Mouse (Mus musculus) embryonic facial prominence, embryonic 12.5 days (tissue): ENCODE data around the gene Rgs1. TPM values are rescaled to one million over a fixed set of nuclear protein-coding genes. Genes with fewer than 3 reads are reported as not detected.

Experiments used
- ATAC-seq: fragments of 200-750 bp; cut with Nextera tagmentation; 2 replicates; pipeline ENCODE4 v1.8.0; 2017; ENCODE audit not compliant: insufficient number of reproducible peaks, insufficient read depth, low FRiP score, low TSS enrichment
- H3K27ac ChIP-seq: fragments of 300-500 bp; sonication (generic); 2 replicates; pipeline ENCODE4 v1.5.1; 2016; ENCODE audit warnings: mild to moderate bottlenecking
- H3K27me3 ChIP-seq: fragments of 300-500 bp; sonication (generic); 2 replicates; pipeline ENCODE4 v1.6.1; 2016; ENCODE audit warnings: mild to moderate bottlenecking, moderate library complexity
- H3K36me3 ChIP-seq: fragments of 300-500 bp; sonication (generic); 2 replicates; pipeline ENCODE4 v1.6.1; 2016; ENCODE audit warnings: mild to moderate bottlenecking
- H3K4me1 ChIP-seq: fragments of 300-500 bp; sonication (generic); 2 replicates; pipeline ENCODE4 v1.6.1; 2016
- H3K4me2 ChIP-seq: fragments of 300-500 bp; sonication (generic); replicated peaks from 2 replicates; pipeline ENCODE4 v1.6.1; 2016; ENCODE audit warnings: mild to moderate bottlenecking, moderate library complexity
- H3K4me3 ChIP-seq: fragments of 300-500 bp; sonication (generic); 2 replicates; pipeline ENCODE4 v1.5.1; 2016; ENCODE audit warnings: mild to moderate bottlenecking
- H3K9ac ChIP-seq: fragments of 300-500 bp; sonication (generic); 2 replicates; pipeline ENCODE4 v1.6.1; 2016; ENCODE audit warnings: mild to moderate bottlenecking, moderate library complexity
- H3K9me3 ChIP-seq: fragments of 300-500 bp; sonication (generic); 2 replicates; pipeline ENCODE4 v1.6.1; 2016; ENCODE audit warnings: mild to moderate bottlenecking, moderate library complexity
- WGBS: fragments of 180-500 bp; shearing (Covaris S2); methylation state at CpG from one replicate; pipeline ENCODE4 v1.1.7; 2016; 5-methylcytosine and 5-hydroxymethylcytosine counted together
- polyA plus RNA-seq: library from polyadenylated mRNA; unstranded; fragments of >200 nt; fragmentation: Nextera tagmentation; extraction: Ambion mirVana; gene quantifications from 2 replicates; pipeline ENCODE4 v1.2.1, GENCODE M21; 2016

Rgs1 gene
- polyA plus RNA-seq, 1 experiment from 2014 or later: 0.28 TPM

DNA sequence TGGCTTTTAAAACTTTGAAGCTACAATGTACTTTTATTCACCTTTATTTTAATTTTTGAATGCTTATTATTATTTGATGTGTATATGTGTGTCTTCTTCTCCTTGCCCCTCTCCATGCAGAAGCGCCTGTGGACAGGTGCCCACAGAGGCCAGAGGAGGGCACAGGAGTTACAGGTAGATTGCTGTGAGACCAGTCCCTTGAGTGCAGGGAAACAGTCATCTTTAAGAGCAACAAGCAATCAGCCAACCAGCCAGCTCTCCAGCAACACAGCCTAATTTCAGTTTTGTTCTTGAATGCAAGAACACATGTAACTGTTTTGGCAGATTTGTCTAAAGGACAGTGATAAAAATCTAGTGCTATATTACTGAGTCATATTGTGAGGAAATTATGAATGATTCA is 1.7 kb downstream of the Rgs1 start:
- no peak for ATAC-seq
- Histone ChIP-seq H3K9me3 (no peaks in the 10 kb centered on the region), H3K27ac (no peak overlapping the region), H3K4me1 (no peaks in the 10 kb centered on the region), H3K4me3 (no peak overlapping the region), H3K4me2 (no peak overlapping the region), H3K9ac (no peak overlapping the region), H3K36me3 (no peaks in the 10 kb centered on the region), H3K27me3 (no peaks in the 10 kb centered on the region)
- WGBS: 94% methylated on average over 1 of the region's 1 CpGs

DNA sequence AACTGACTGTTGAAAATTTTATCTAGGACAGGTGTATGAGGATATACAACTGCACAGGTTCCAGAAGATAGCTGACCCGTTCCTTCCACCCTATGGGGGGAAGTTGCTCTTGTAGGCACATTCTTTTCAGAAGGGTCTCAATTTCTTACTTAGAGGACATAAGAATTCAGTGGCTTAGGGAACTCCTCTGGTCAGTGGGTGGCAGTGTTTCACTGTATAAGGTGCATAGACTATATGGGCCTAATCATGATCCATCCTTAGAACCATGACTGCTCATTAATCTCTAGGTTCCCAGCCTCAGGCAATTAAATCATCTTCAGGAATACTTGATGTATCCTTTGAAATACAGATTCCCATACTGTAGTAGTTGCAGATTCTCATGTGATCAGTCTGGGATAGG is 5.5 kb downstream of the Rgs1 start:
- no peak for ATAC-seq
- no peaks in the 10 kb centered on the region for H3K9me3 ChIP-seq
- no peak overlapping the region for H3K4me3 ChIP-seq
- no peaks in the 10 kb centered on the region for H3K36me3 ChIP-seq
- H3K27ac ChIP-seq: no peak overlapping the region
- H3K4me1 ChIP-seq: no peaks in the 10 kb centered on the region
- H3K4me2 ChIP-seq: no peak overlapping the region
- no peaks in the 10 kb centered on the region for H3K27me3 ChIP-seq
- H3K9ac ChIP-seq: no peak overlapping the region
- 69% methylated on average over 1 of the region's 1 CpGs for WGBS

DNA sequence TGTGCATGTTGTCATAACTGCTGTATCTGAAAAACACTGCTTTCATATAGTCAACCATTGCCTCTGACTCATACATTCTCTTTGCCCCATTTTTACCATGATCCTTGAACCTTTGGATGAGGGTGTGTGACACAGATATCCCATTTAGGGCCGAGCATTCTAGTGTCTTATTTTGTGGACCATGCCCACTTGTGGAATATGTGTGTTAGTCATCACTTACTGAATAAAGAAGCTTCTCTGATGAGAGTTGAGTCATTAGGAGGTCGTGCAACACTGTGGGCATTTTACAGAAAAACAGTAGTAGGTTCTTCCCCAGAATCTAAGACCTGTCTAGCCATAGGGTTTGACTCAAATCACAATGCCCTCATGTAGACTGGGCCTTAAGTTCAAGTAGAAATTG is 9.8 kb downstream of the Rgs1 start:
- ATAC-seq: no peak
- 69% methylated on average over 2 of the region's 2 CpGs for WGBS
- no peaks in the 10 kb centered on the region for H3K4me1 ChIP-seq

DNA sequence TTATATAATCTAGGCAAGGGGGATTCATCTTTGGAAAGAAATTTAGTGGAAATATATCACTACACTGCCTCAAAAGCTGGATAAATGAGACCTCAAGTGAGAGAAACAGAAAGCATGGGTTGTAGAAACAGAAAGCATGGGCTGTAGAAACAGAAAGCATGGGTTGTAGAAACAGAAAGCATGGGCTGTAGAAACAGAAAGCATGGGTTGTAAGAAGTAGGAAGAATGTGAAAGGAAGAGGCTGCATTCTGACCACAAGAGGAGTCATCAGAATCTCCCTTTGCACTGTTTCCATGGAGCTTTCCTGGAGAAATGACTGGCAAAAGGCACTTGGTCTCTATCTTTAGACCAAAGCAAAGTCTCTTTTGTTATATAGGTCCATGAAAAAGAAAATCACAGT is 33.8 kb downstream of the Rgs1 start:
- H3K36me3 ChIP-seq: no peaks in the 10 kb centered on the region
- H3K27me3 ChIP-seq: no peaks in the 10 kb centered on the region
- H3K4me2 ChIP-seq: no peak overlapping the region
- no peaks in the 10 kb centered on the region for H3K4me1 ChIP-seq
- H3K9me3 ChIP-seq: no peaks in the 10 kb centered on the region
- no peak overlapping the region for H3K27ac ChIP-seq
- no peak overlapping the region for H3K4me3 ChIP-seq
- no peak overlapping the region for H3K9ac ChIP-seq
- no peak for ATAC-seq

More for the DNA sequence above, 9.8 kb downstream of the Rgs1 start:
- H3K27ac ChIP-seq: no peak overlapping the region
- no peak overlapping the region for H3K9ac ChIP-seq
- H3K9me3 ChIP-seq: no peaks in the 10 kb centered on the region
- no peaks in the 10 kb centered on the region for H3K27me3 ChIP-seq
- no peak overlapping the region for H3K4me2 ChIP-seq
- no peaks in the 10 kb centered on the region for H3K36me3 ChIP-seq
- no peak overlapping the region for H3K4me3 ChIP-seq

DNA sequence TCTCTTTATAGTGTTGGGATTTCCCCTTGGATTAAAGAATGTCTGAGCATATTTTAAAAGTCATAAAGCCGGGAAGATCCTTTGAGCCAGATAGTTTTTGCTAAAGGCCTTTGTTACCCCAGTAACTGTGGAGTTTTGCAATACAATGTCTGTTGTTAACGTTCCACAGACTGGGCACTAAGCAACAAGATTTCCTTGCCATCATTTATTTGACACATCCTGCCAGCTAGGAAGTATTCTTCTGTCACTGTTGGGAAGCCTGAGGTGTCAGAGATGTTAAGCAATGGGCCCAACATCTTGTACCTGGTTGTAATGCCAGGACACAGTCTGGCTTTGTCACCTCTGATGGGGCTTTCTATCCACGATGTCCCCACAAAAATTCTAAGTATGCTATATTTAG is 38.1 kb downstream of the Rgs1 start:
- 0 out of 2 replicates have a peak overlapping the region, but pooled peaks have one; percentile 17 for H3K27ac ChIP-seq
- H3K27me3 ChIP-seq: no peaks in the 10 kb centered on the region
- H3K9me3 ChIP-seq: no peaks in the 10 kb centered on the region
- no peak overlapping the region for H3K4me3 ChIP-seq
- 67% methylated on average over 3 of the region's 3 CpGs for WGBS
- H3K9ac ChIP-seq: no peak overlapping the region
- H3K4me2 ChIP-seq: no peak overlapping the region
- no peak for ATAC-seq
- H3K36me3 ChIP-seq: no peaks in the 10 kb centered on the region
- no peaks in the 10 kb centered on the region for H3K4me1 ChIP-seq

DNA sequence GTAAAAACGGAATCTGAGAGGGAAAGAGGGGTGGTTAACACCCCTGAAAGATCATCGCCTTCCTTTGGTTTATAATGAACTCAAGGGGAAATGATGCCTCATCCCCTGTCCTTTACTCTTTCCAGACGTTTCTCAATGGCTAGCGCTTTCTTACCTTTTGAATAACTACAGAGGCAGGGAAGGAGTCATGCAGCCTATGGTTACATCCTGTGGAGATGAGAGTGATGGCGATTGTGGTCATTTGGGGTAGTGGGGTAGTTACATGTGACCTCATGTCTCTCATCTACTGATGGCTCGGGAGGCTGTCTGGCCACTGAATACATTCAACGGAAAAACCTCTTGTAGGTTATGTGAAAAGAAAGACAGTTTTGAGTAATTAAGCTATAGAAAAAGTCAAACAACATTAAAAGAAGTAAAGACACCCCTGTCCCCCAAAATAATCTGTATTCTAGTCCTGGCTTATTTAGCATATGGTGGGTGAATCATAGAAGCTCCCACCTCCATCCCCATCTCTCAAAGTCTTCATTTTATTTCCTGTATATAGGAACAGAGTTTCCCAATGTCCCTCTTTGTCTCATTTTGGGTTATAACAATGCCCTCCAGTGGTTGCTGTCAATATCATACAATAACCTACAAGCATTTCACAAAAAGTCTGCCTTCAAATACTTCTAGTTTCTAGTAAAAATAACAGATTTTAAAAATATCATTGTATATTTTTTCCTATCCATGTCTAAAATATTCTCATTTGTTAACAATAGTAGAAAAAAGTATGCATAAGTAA is 42.6 kb downstream of the Rgs1 start:
- no peaks in the 10 kb centered on the region for H3K27me3 ChIP-seq
- no peak for ATAC-seq
- no peak overlapping the region for H3K9ac ChIP-seq
- H3K9me3 ChIP-seq: no peaks in the 10 kb centered on the region
- WGBS: 80% methylated on average over 7 of the region's 7 CpGs
- H3K4me2 ChIP-seq: no peak overlapping the region
- H3K36me3 ChIP-seq: no peaks in the 10 kb centered on the region
- H3K4me3 ChIP-seq: no peak overlapping the region
- no peak overlapping the region for H3K27ac ChIP-seq
- H3K4me1 ChIP-seq: no peaks in the 10 kb centered on the region

DNA sequence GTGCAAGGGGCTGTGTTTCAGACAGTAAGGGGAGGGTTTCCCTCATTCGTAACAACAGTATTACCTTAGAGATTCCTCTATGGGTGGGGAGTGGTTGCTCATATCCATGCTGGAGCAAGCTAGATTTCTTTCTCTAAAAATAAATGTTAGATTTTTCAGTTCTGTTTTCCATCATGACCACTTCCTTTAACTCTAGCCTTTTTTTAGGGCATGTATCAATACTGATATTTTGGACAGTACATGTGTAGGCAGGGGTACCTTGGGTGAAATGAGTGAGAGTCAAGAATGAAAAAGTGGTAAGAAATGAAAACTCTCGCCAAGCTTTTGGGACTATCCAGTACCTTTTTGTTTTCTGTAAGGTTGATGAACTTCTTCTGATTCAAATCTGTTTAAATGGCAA is 44.3 kb downstream of the Rgs1 start:
- Histone ChIP-seq H3K4me1 (no peaks in the 10 kb centered on the region), H3K9ac (no peak overlapping the region), H3K4me2 (no peak overlapping the region), H3K36me3 (no peaks in the 10 kb centered on the region), H3K27ac (no peak overlapping the region), H3K9me3 (no peaks in the 10 kb centered on the region), H3K4me3 (no peak overlapping the region), H3K27me3 (no peaks in the 10 kb centered on the region)
- WGBS: 84% methylated on average over 2 of the region's 2 CpGs
- ATAC-seq: no peak

DNA sequence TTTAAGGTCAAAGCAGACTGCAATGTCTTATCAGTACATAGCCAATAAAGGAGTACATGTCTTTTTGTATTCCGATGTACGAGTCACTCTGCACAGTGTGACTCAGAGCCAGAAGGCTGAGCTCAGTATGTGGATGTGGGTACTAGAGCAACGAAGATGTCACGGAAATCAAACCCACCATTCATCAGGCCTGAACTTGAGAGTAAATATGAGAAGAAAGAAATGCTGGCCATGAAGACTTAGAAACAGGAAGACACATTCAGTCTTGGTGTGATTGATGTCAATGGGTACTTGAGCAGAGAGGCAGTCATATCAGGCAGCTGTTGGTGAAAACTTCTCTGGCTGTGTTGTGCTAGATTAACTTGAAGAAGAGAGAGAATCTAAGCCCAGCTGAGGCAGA is 46.1 kb downstream of the Rgs1 start:
- H3K27ac ChIP-seq: no peak overlapping the region
- no peaks in the 10 kb centered on the region for H3K4me1 ChIP-seq
- H3K27me3 ChIP-seq: no peaks in the 10 kb centered on the region
- H3K9ac ChIP-seq: no peak overlapping the region
- ATAC-seq: no peak
- no peaks in the 10 kb centered on the region for H3K36me3 ChIP-seq
- H3K4me2 ChIP-seq: no peak overlapping the region
- no peak overlapping the region for H3K4me3 ChIP-seq
- 96% methylated on average over 4 of the region's 4 CpGs for WGBS
- H3K9me3 ChIP-seq: no peaks in the 10 kb centered on the region

DNA sequence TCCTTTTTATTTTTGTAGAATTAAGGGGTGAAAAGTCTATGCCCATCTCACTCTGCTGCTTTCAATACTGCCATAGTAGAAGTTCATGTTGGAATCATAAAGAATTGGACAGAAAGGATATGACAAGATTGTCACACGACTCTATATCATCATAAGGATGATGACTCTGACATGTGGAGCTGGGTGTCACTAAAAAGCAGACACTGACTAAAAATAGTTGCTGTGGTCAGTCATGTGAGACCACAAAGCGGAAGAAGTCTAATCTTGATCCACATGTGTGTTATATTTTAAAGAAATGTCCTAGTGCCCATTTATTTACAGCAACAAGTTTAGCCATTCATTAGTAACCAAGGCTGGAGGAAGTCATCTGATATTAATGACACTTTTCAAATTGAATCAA is 48.5 kb downstream of the Rgs1 start:
- no peak overlapping the region for H3K9ac ChIP-seq
- WGBS: 85% methylated on average over 2 of the region's 2 CpGs
- no peaks in the 10 kb centered on the region for H3K36me3 ChIP-seq
- no peak overlapping the region for H3K4me3 ChIP-seq
- H3K4me2 ChIP-seq: no peak overlapping the region
- no peaks in the 10 kb centered on the region for H3K9me3 ChIP-seq
- no peak overlapping the region for H3K27ac ChIP-seq
- no peaks in the 10 kb centered on the region for H3K27me3 ChIP-seq
- no peaks in the 10 kb centered on the region for H3K4me1 ChIP-seq
- no peak for ATAC-seq

DNA sequence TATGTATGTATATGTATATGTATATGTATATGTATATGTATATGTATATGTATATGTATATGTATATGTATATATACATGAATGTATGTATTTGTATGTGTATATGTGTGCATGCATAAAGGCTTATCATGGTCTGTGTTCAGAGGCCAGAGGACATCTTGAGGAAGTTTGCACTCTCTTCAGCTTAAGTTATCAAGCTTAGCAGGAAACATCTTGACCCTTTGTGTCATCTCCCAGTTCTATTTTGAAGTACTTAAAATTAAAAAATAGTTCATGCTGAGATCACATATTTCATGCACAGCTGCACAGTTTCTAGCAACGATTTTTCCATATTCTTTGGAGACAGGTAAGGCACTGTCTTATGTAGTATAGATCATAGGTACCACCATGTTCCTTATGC is 49.5 kb downstream of the Rgs1 start:
- no peak overlapping the region for H3K27ac ChIP-seq
- no peak for ATAC-seq
- no peak overlapping the region for H3K9ac ChIP-seq
- H3K4me2 ChIP-seq: no peak overlapping the region
- H3K36me3 ChIP-seq: no peaks in the 10 kb centered on the region
- no peak overlapping the region for H3K4me3 ChIP-seq
- WGBS: 69% methylated on average over 1 of the region's 1 CpGs
- H3K9me3 ChIP-seq: no peaks in the 10 kb centered on the region
- H3K4me1 ChIP-seq: no peaks in the 10 kb centered on the region
- no peaks in the 10 kb centered on the region for H3K27me3 ChIP-seq

DNA sequence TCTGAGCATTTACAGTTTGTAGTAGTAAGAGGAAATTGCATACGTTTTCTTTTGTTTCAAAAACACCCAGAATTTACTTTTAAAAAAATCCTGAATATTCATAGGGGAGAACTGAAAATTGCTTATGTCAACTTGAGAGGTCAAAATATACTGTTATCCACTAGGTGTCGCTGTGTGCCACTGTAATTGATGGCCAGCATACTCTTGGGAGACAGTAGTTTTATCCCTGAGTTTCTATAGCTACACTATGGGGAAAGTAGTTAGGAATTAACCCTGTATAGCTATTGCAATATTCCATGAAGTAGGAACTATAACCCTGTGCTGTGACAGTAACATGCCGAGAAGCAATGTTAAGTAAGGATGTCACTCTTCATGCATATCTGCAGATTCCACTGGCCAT is 51.4 kb downstream of the Rgs1 start:
- no peak for ATAC-seq
- Histone ChIP-seq H3K9me3 (no peaks in the 10 kb centered on the region), H3K9ac (no peak overlapping the region), H3K36me3 (no peaks in the 10 kb centered on the region), H3K4me3 (no peak overlapping the region), H3K27me3 (no peaks in the 10 kb centered on the region), H3K4me1 (no peaks in the 10 kb centered on the region), H3K4me2 (no peak overlapping the region), H3K27ac (no peak overlapping the region)
- WGBS: 30% methylated on average over 3 of the region's 3 CpGs
